Mouse (Mus musculus) central nervous system, embryonic 11.5 days (tissue): Measurements from ENCODE around the gene Ap4m1. TPM values are rescaled to one million over a fixed set of nuclear protein-coding genes. Genes with fewer than 3 reads are reported as not detected.

Source experiments
- polyA plus RNA-seq: library from polyadenylated mRNA; depleted of rRNA; stranded (reverse); fragments of >200 nt; gene quantifications from 2 replicates; pipeline ENCODE4 v1.2.3, GENCODE M21; 2012; rRNA removed

The Ap4m1 gene
- polyA plus RNA-seq: 50.7 and 67.8 TPM in 2 replicates

GRCm38 (mm10) chr5:138171695-138172491 lies at the start of gene Ap4m1, which contains the start of gene Mcm7:
Gene Ap4m1, plus strand, starts transcription at chr5:138172002.
Gene Mcm7, minus strand, starts transcription at chr5:138172422.

GRCm38 (mm10) chr5:138155443-138155976 lies 16.3 kb upstream of the Ap4m1 start, which contains the start of gene Zfp113:
Gene Zfp113, minus strand, starts transcription at chr5:138155744.

GRCm38 (mm10) chr5:138160842-138161665 lies 10.7 kb upstream of the Ap4m1 start, which contains the start of gene Cops6:
Gene Cops6, plus strand, starts transcription at chr5:138161071.

GRCm38 (mm10) chr5:138186950-138187638 lies 15.3 kb downstream of the Ap4m1 start, which contains the start of the genes Taf6 and Cnpy4:
Gene Taf6, minus strand, starts transcription at chr5:138187451.
Gene Cnpy4, plus strand, starts transcription at chr5:138187485.

GRCm38 (mm10) chr5:138193771-138194727 lies 22.2 kb downstream of the Ap4m1 start, which contains the start of gene Mblac1:
Gene Mblac1, plus strand, starts transcription at chr5:138194314.

GRCm38 (mm10) chr5:138225700-138226099 lies 53.9 kb downstream of the Ap4m1 start, which contains the start of gene Nxpe5:
Gene Nxpe5, plus strand, starts transcription at chr5:138225898.

Other genes with a start within 250 kb of the Ap4m1 start
- gene Gjc3, start 208.9 kb upstream of the Ap4m1 start, polyA plus RNA-seq: 0.10 and 0.37 TPM in 2 replicates
- not detected in 2 replicates for gene Azgp1, start 190.5 kb upstream of the Ap4m1 start, polyA plus RNA-seq
- gene Smok3a, start 150.7 kb upstream of the Ap4m1 start, polyA plus RNA-seq: not detected in 2 replicates
- not detected in 2 replicates for gene Smok3b, start 150.6 kb upstream of the Ap4m1 start, polyA plus RNA-seq
- gene Smok3c, start 118.8 kb upstream of the Ap4m1 start, polyA plus RNA-seq: not detected in 2 replicates
- gene Zkscan1, start 86.9 kb upstream of the Ap4m1 start, polyA plus RNA-seq: 16.0 and 21.4 TPM in 2 replicates
- 60.7 and 72.1 TPM in 2 replicates for gene Zscan21, start 55.1 kb upstream of the Ap4m1 start, polyA plus RNA-seq
- 15.0 and 20.4 TPM in 2 replicates for gene Zfp113, start 16.3 kb upstream of the Ap4m1 start, polyA plus RNA-seq
- gene Cops6, start 10.9 kb upstream of the Ap4m1 start, polyA plus RNA-seq: 98.2 and 167 TPM in 2 replicates
- gene Mcm7, start 420 bp downstream of the Ap4m1 start, polyA plus RNA-seq: 257 and 285 TPM in 2 replicates
- gene Taf6, start 15.4 kb downstream of the Ap4m1 start, polyA plus RNA-seq: 79.7 and 99.7 TPM in 2 replicates
- gene Cnpy4, start 15.5 kb downstream of the Ap4m1 start, polyA plus RNA-seq: 53.3 and 94.0 TPM in 2 replicates
- gene Mblac1, start 22.3 kb downstream of the Ap4m1 start, polyA plus RNA-seq: 7.2 and 12.9 TPM in 2 replicates
- gene Nxpe5, start 53.9 kb downstream of the Ap4m1 start, polyA plus RNA-seq: not detected in 2 replicates
- gene Lamtor4, start 83.5 kb downstream of the Ap4m1 start, polyA plus RNA-seq: 73.2 and 79.4 TPM in 2 replicates
- 72.1 and 73.9 TPM in 2 replicates for gene BC037034, start 92.0 kb downstream of the Ap4m1 start, polyA plus RNA-seq
- 1.7 and 2.7 TPM in 2 replicates for gene Gal3st4, start 100.8 kb downstream of the Ap4m1 start, polyA plus RNA-seq
- gene Gm43720, start 108.0 kb downstream of the Ap4m1 start, polyA plus RNA-seq: 0.26 and 0.72 TPM in 2 replicates
- 304 and 321 TPM in 2 replicates for gene Gpc2, start 108.0 kb downstream of the Ap4m1 start, polyA plus RNA-seq
- 6.9 and 11.9 TPM in 2 replicates for gene Stag3, start 108.2 kb downstream of the Ap4m1 start, polyA plus RNA-seq
- gene Pvrig, start 170.0 kb downstream of the Ap4m1 start, polyA plus RNA-seq: 0.08 and 0.09 TPM in 2 replicates